Mouse (Mus musculus) ovary, postnatal 14 days (tissue): Measurements from ENCODE around the gene Nr1h2.

ENCODE experiments used
- DNase-seq: peaks from one replicate; pipeline ENCODE4 v3.0.0; 2022; ENCODE audit warnings: low spot score

Gene Nr1h2

GRCm38 (mm10) chr7:44584921-44585320 lies 31.2 kb upstream of the Nr1h2 start:
- no peak for DNase-seq

GRCm38 (mm10) chr7:44584265-44584804 lies 30.6 kb upstream of the Nr1h2 start:
- DNase-seq: no peak

- no peak for DNase-seq
Observed at GRCm38 (mm10) chr7:44583146-44583545, 29.4 kb upstream of the Nr1h2 start.

- no peak for DNase-seq
Observed at GRCm38 (mm10) chr7:44582709-44583108, 29.0 kb upstream of the Nr1h2 start.

GRCm38 (mm10) chr7:44581637-44582036 lies 27.9 kb upstream of the Nr1h2 start:
- DNase-seq: no peak

- no peak for DNase-seq
Observed at GRCm38 (mm10) chr7:44576333-44576844, 22.6 kb upstream of the Nr1h2 start.

GRCm38 (mm10) chr7:44572956-44573484 lies 19.3 kb upstream of the Nr1h2 start:
- no peak for DNase-seq

- no peak for DNase-seq
Observed at GRCm38 (mm10) chr7:44572213-44572701, 18.5 kb upstream of the Nr1h2 start, which contains the start of gene Napsa. Gene Napsa, plus strand, starts transcription at chr7:44572380.

GRCm38 (mm10) chr7:44571811-44572210 lies 18.1 kb upstream of the Nr1h2 start:
- no peak for DNase-seq

- DNase-seq: no peak
Observed at GRCm38 (mm10) chr7:44570989-44571388, 17.2 kb upstream of the Nr1h2 start.

GRCm38 (mm10) chr7:44568803-44569202 lies 15.1 kb upstream of the Nr1h2 start:
- DNase-seq: no peak

- DNase-seq: no peak
Observed at GRCm38 (mm10) chr7:44565414-44565813, 11.7 kb upstream of the Nr1h2 start.

- no peak for DNase-seq
Observed at GRCm38 (mm10) chr7:44564486-44564885, 10.7 kb upstream of the Nr1h2 start.

- no peak for DNase-seq
Observed at GRCm38 (mm10) chr7:44563284-44563683, 9.5 kb upstream of the Nr1h2 start.

GRCm38 (mm10) chr7:44560435-44561400 lies 7.0 kb upstream of the Nr1h2 start:
- peak; percentile 68 for DNase-seq

- DNase-seq: no peak
Observed at GRCm38 (mm10) chr7:44557629-44558028, 3.9 kb upstream of the Nr1h2 start.

GRCm38 (mm10) chr7:44553196-44553764 lies 471 bp downstream of the Nr1h2 start:
- DNase-seq: peak; percentile 79

- no peak for DNase-seq
Observed at GRCm38 (mm10) chr7:44552141-44552908, 1.4 kb downstream of the Nr1h2 start.

GRCm38 (mm10) chr7:44551731-44552130 lies 2.0 kb downstream of the Nr1h2 start:
- no peak for DNase-seq

- no peak for DNase-seq
Observed at GRCm38 (mm10) chr7:44551301-44551700, 2.5 kb downstream of the Nr1h2 start.

- no peak for DNase-seq
Observed at GRCm38 (mm10) chr7:44550409-44550678, 3.4 kb downstream of the Nr1h2 start.
